Mouse (Mus musculus) hindbrain, embryonic 11.5 days (tissue): ENCODE data around the gene Atp2c2. TPM values are rescaled to one million over a fixed set of nuclear protein-coding genes. Genes with fewer than 3 reads are reported as not detected.
A peak's percentile ranks its signal among the peaks of the same experiment; 100 is the strongest.

Experiments used
- ATAC-seq: fragments of 200-750 bp; cut with Nextera tagmentation; 2 replicates; pipeline ENCODE4 v1.8.0; 2017; ENCODE audit warnings: mild to moderate bottlenecking, moderate TSS enrichment, moderate library complexity; ENCODE audit not compliant: low FRiP score
- DNase-seq: peaks from one replicate; pipeline ENCODE4 v3.0.0-alpha.2; 2015; ENCODE audit warnings: low spot score
- H3K27ac ChIP-seq: fragments of 300-500 bp; sonication (generic); 2 replicates; pipeline ENCODE4 v1.5.1; 2014; ENCODE audit warnings: mild to moderate bottlenecking, low read depth, low read length
- H3K27me3 ChIP-seq: fragments of 300-500 bp; sonication (generic); 2 replicates; pipeline ENCODE4 v1.6.1; 2014; ENCODE audit warnings: mild to moderate bottlenecking, low read length, moderate library complexity, mixed read lengths; ENCODE audit not compliant: control insufficient read depth, insufficient read depth
- H3K36me3 ChIP-seq: fragments of 300-500 bp; sonication (generic); 2 replicates; pipeline ENCODE4 v1.6.1; 2014; ENCODE audit warnings: mild to moderate bottlenecking, low read length, moderate library complexity, mixed read lengths; ENCODE audit not compliant: control insufficient read depth, insufficient read depth
- H3K4me1 ChIP-seq: fragments of 300-500 bp; sonication (generic); replicated peaks from 2 replicates; pipeline ENCODE4 v1.6.1; 2014; ENCODE audit warnings: low read length, mixed read lengths; ENCODE audit not compliant: control insufficient read depth, insufficient read depth
- H3K4me2 ChIP-seq: fragments of 300-500 bp; sonication (generic); replicated peaks from 2 replicates; pipeline ENCODE4 v1.6.1; 2014; ENCODE audit warnings: mild to moderate bottlenecking, low read depth, low read length
- H3K4me3 ChIP-seq: fragments of 300-500 bp; sonication (generic); 2 replicates; pipeline ENCODE4 v1.5.1; 2014; ENCODE audit warnings: low read depth, low read length
- H3K9ac ChIP-seq: fragments of 300-500 bp; sonication (generic); 2 replicates; pipeline ENCODE4 v1.6.1; 2014; ENCODE audit warnings: low read depth, low read length
- H3K9me3 ChIP-seq: fragments of 300-500 bp; sonication (generic); 2 replicates; pipeline ENCODE4 v1.6.1; 2016; ENCODE audit warnings: low read length; ENCODE audit not compliant: control insufficient read depth
- WGBS: fragments of 180-500 bp; shearing (Covaris S2); extraction: QIAGEN DNeasy Blood & Tissue Kit; methylation state at CpG from one replicate; pipeline ENCODE4 v1.1.7; 2014; 5-methylcytosine and 5-hydroxymethylcytosine counted together
- polyA plus RNA-seq: library from polyadenylated mRNA; unstranded; fragments of >200 nt; fragmentation: Nextera tagmentation; extraction: Ambion mirVana; gene quantifications from 2 replicates; pipeline ENCODE4 v1.2.1, GENCODE M21; 2014

The Atp2c2 gene
- polyA plus RNA-seq, 1 experiment from 2014 or later: 0.96 TPM

- no peak for DNase-seq
- no peak for ATAC-seq
- no peak overlapping the region for H3K9ac ChIP-seq
- no peaks in the 10 kb centered on the region for H3K36me3 ChIP-seq
- 92% methylated on average over 7 of the region's 7 CpGs for WGBS
- no peak overlapping the region for H3K27ac ChIP-seq
- no peak overlapping the region for H3K4me2 ChIP-seq
- H3K27me3 ChIP-seq: no peaks in the 10 kb centered on the region
- no peaks in the 10 kb centered on the region for H3K4me1 ChIP-seq
- H3K9me3 ChIP-seq: no peaks in the 10 kb centered on the region
- no peak overlapping the region for H3K4me3 ChIP-seq
Observed at GRCm38 (mm10) chr8:119742409-119742808, 42.6 kb downstream of the Atp2c2 start.

GRCm38 (mm10) chr8:119743291-119744026 is 43.6 kb downstream of the Atp2c2 start:
- H3K9ac ChIP-seq: no peak overlapping the region
- H3K36me3 ChIP-seq: no peaks in the 10 kb centered on the region
- no peak overlapping the region for H3K4me3 ChIP-seq
- no peak overlapping the region for H3K4me2 ChIP-seq
- ATAC-seq: no peak
- no peak overlapping the region for H3K27ac ChIP-seq
- DNase-seq: peak; percentile 76
- WGBS: 54% methylated on average over 13 of the region's 13 CpGs
- no peaks in the 10 kb centered on the region for H3K9me3 ChIP-seq
- H3K27me3 ChIP-seq: no peaks in the 10 kb centered on the region
- no peaks in the 10 kb centered on the region for H3K4me1 ChIP-seq

- Histone ChIP-seq H3K4me1 (no peaks in the 10 kb centered on the region), H3K27ac (no peak overlapping the region), H3K4me3 (no peak overlapping the region), H3K4me2 (no peak overlapping the region), H3K27me3 (no peaks in the 10 kb centered on the region), H3K36me3 (no peaks in the 10 kb centered on the region), H3K9me3 (no peaks in the 10 kb centered on the region), H3K9ac (no peak overlapping the region)
- ATAC-seq (no peak), DNase-seq (no peak)
- WGBS: 89% methylated on average over 4 of the region's 4 CpGs
Observed at GRCm38 (mm10) chr8:119744604-119745003, 44.8 kb downstream of the Atp2c2 start.

GRCm38 (mm10) chr8:119755238-119756146 is 55.7 kb downstream of the Atp2c2 start:
- WGBS: 18% methylated on average over 28 of the region's 28 CpGs
- Histone ChIP-seq H3K27ac (no peak overlapping the region), H3K9ac (no peak overlapping the region), H3K4me3 (0 out of 2 replicates have a peak overlapping the region, but pooled peaks have one; percentile 6), H3K9me3 (no peaks in the 10 kb centered on the region), H3K4me2 (peak overlapping the region; percentile 14; the same call in 1 of the 2 replicates), H3K36me3 (no peaks in the 10 kb centered on the region), H3K27me3 (no peaks in the 10 kb centered on the region), H3K4me1 (0 out of 2 replicates have a peak, but pooled peaks cover 5% of the 10 kb centered on the region)
- peak; percentile 15 for DNase-seq
- ATAC-seq: peak; percentile 37; the same call in 1 of the 2 replicates

GRCm38 (mm10) chr8:119756147-119756461 is 56.3 kb downstream of the Atp2c2 start:
- Histone ChIP-seq H3K9ac (no peak overlapping the region), H3K9me3 (no peaks in the 10 kb centered on the region), H3K4me1 (0 out of 2 replicates have a peak, but pooled peaks cover 5% of the 10 kb centered on the region), H3K27ac (no peak overlapping the region), H3K36me3 (no peaks in the 10 kb centered on the region), H3K4me3 (no peak overlapping the region), H3K27me3 (no peaks in the 10 kb centered on the region), H3K4me2 (no peak overlapping the region)
- DNase-seq: no peak
- WGBS: 63% methylated on average over 2 of the region's 2 CpGs
- no peak for ATAC-seq

- no peak overlapping the region for H3K27ac ChIP-seq
- ATAC-seq (no peak), DNase-seq (no peak)
- no peaks in the 10 kb centered on the region for H3K36me3 ChIP-seq
- no peaks in the 10 kb centered on the region for H3K27me3 ChIP-seq
- H3K4me1 ChIP-seq: 0 out of 2 replicates have a peak, but pooled peaks cover 5% of the 10 kb centered on the region
- H3K4me3 ChIP-seq: no peak overlapping the region
- H3K4me2 ChIP-seq: no peak overlapping the region
- WGBS: 60% methylated on average over 5 of the region's 5 CpGs
- H3K9ac ChIP-seq: no peak overlapping the region
- H3K9me3 ChIP-seq: no peaks in the 10 kb centered on the region
Observed at GRCm38 (mm10) chr8:119756538-119756937, 56.7 kb downstream of the Atp2c2 start.

- no peaks in the 10 kb centered on the region for H3K36me3 ChIP-seq
- ATAC-seq (no peak), DNase-seq (no peak)
- no peak overlapping the region for H3K27ac ChIP-seq
- no peaks in the 10 kb centered on the region for H3K9me3 ChIP-seq
- 94% methylated on average over 11 of the region's 11 CpGs for WGBS
- no peak overlapping the region for H3K4me3 ChIP-seq
- no peaks in the 10 kb centered on the region for H3K4me1 ChIP-seq
- no peak overlapping the region for H3K4me2 ChIP-seq
- H3K27me3 ChIP-seq: no peaks in the 10 kb centered on the region
- H3K9ac ChIP-seq: no peak overlapping the region
Observed at GRCm38 (mm10) chr8:119761692-119762091, 61.9 kb downstream of the Atp2c2 start.

- ATAC-seq: no peak
- Histone ChIP-seq H3K4me2 (no peak overlapping the region), H3K27ac (no peak overlapping the region), H3K9ac (no peak overlapping the region), H3K4me1 (no peaks in the 10 kb centered on the region), H3K9me3 (no peaks in the 10 kb centered on the region), H3K4me3 (no peak overlapping the region), H3K27me3 (no peaks in the 10 kb centered on the region), H3K36me3 (no peaks in the 10 kb centered on the region)
- no peak for DNase-seq
- WGBS: 93% methylated on average over 21 of the region's 21 CpGs
Observed at GRCm38 (mm10) chr8:119762226-119763220, 62.7 kb downstream of the Atp2c2 start.
